Mouse (Mus musculus) activated CD4-positive, CD25-positive, alpha-beta regulatory T cell (primary cell): ENCODE measurements around the gene Adrb1. TPM values are rescaled to one million over a fixed set of nuclear protein-coding genes. Genes with fewer than 3 reads are reported as not detected.

ENCODE experiments used
- polyA plus RNA-seq, 2 experiments: library from polyadenylated mRNA; unstranded; fragments of 100-300 nt; shearing (Covaris generic); gene quantifications; one replicate each; pipeline ENCODE4 v1.2.1; 2017

The Adrb1 gene
- under 1 TPM in 1 of 2 experiments, not detected in 1; 0.23 TPM for polyA plus RNA-seq

GRCm38 (mm10) chr19:56721387-56722211 lies at the start of gene Adrb1:
Gene Adrb1, plus strand, starts transcription at chr19:56722199.

Other genes starting within 250 kb of the Adrb1 start
- gene Dclre1a, start 174.0 kb upstream of the Adrb1 start, polyA plus RNA-seq: 10 to 100 TPM in 1 of 2 experiments, 1 to 10 TPM in 1; 6.3 to 10.6 TPM
- 10 to 100 TPM; 14.3 to 21.8 TPM for gene Nhlrc2, start 173.9 kb upstream of the Adrb1 start, polyA plus RNA-seq
- gene Ccdc186, start 100.0 kb downstream of the Adrb1 start, polyA plus RNA-seq: 10 to 100 TPM; 18.2 to 19.0 TPM
- gene Tdrd1, start 104.0 kb downstream of the Adrb1 start, polyA plus RNA-seq: under 1 TPM in 1 of 2 experiments, not detected in 1; 0.12 TPM
- gene Vwa2, start 152.1 kb downstream of the Adrb1 start, polyA plus RNA-seq: not detected